Mouse (Mus musculus) neural tube, embryonic 13.5 days (tissue): ENCODE measurements around the gene Gm38394. TPM values are rescaled to one million over a fixed set of nuclear protein-coding genes. Genes with fewer than 3 reads are reported as not detected.
"Not testable (repeated sequence)": the region's sequence is repeated elsewhere in the genome, so short reads cannot be mapped to it uniquely, and the experiment has no call there.

Experiments
- ATAC-seq: fragments of 200-750 bp; cut with Nextera tagmentation; 2 replicates; pipeline ENCODE4 v1.8.0; 2017; ENCODE audit warnings: low read depth, mild to moderate bottlenecking, moderate TSS enrichment, moderate library complexity
- H3K27ac ChIP-seq: fragments of 300-500 bp; sonication (generic); replicated peaks from 2 replicates; pipeline ENCODE4 v1.5.1; 2015; ENCODE audit warnings: moderate library complexity, mild to moderate bottlenecking, inconsistent platforms
- H3K27me3 ChIP-seq: fragments of 300-500 bp; sonication (generic); 2 replicates; pipeline ENCODE4 v1.6.1; 2015; ENCODE audit warnings: mild to moderate bottlenecking, inconsistent platforms
- H3K36me3 ChIP-seq: fragments of 300-500 bp; sonication (generic); 2 replicates; pipeline ENCODE4 v1.6.1; 2015; ENCODE audit warnings: mild to moderate bottlenecking, inconsistent platforms
- H3K4me1 ChIP-seq: fragments of 300-500 bp; sonication (generic); replicated peaks from 2 replicates; pipeline ENCODE4 v1.6.1; 2015; ENCODE audit warnings: inconsistent platforms
- H3K4me2 ChIP-seq: fragments of 300-500 bp; sonication (generic); 2 replicates; pipeline ENCODE4 v1.6.1; 2015; ENCODE audit warnings: inconsistent platforms, mild to moderate bottlenecking, moderate library complexity
- H3K4me3 ChIP-seq: fragments of 300-500 bp; sonication (generic); 2 replicates; pipeline ENCODE4 v1.5.1; 2015; ENCODE audit warnings: mild to moderate bottlenecking, inconsistent platforms
- H3K9ac ChIP-seq: fragments of 300-500 bp; sonication (generic); 2 replicates; pipeline ENCODE4 v1.6.1; 2015; ENCODE audit warnings: moderate library complexity, mild to moderate bottlenecking, inconsistent platforms
- H3K9me3 ChIP-seq: fragments of 300-500 bp; sonication (generic); 2 replicates; pipeline ENCODE4 v1.6.1; 2016; ENCODE audit warnings: inconsistent platforms
- WGBS: fragments of 180-500 bp; shearing (Covaris S2); methylation state at CpG from one replicate; pipeline ENCODE4 v1.1.7; 2015; 5-methylcytosine and 5-hydroxymethylcytosine counted together
- polyA plus RNA-seq: library from polyadenylated mRNA; unstranded; fragments of >200 nt; fragmentation: Nextera tagmentation; extraction: Ambion mirVana; gene quantifications from 2 replicates; pipeline ENCODE4 v1.2.1, GENCODE M21; 2015

Gene Gm38394
- polyA plus RNA-seq, 1 experiment from 2014 or later, result 2.8 TPM

DNA sequence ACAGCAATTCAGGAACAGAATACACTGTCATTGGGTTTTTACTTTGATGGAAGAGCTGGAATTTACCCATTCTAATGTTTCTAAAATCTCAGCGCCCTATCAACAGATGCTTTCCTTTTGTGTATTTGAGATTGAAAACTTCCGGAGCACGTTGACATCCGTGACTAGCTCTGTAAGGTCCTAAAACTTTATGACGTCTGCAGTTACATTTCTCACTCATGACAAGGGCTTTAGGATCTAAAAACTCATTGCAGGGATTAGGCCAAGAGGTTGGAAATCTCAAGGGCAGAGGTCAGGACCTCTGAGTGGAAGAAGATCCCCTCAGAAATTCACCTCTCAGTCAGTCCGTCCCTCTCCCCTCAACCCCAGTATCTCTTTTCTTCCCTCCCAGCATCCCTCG lies 27.2 kb upstream of the Gm38394 start:
- no peak for ATAC-seq
- Histone ChIP-seq H3K9ac (no peak overlapping the region), H3K9me3 (no peaks in the 10 kb centered on the region), H3K4me2 (no peak overlapping the region), H3K27ac (no peak overlapping the region), H3K27me3 (no peaks in the 10 kb centered on the region), H3K36me3 (no peaks in the 10 kb centered on the region), H3K4me3 (no peak overlapping the region), H3K4me1 (no peaks in the 10 kb centered on the region)
- 74% methylated on average over 7 of the region's 7 CpGs for WGBS

GRCm38 (mm10) chr1:133685749-133686519 lies 24.8 kb upstream of the Gm38394 start:
- Histone ChIP-seq H3K9ac (no peak overlapping the region), H3K36me3 (no peaks in the 10 kb centered on the region), H3K4me1 (no peaks in the 10 kb centered on the region), H3K9me3 (no peaks in the 10 kb centered on the region), H3K4me2 (no peak overlapping the region), H3K27me3 (no peaks in the 10 kb centered on the region), H3K27ac (no peak overlapping the region), H3K4me3 (no peak overlapping the region)
- ATAC-seq, result no peak
- 83% methylated on average over 10 of the region's 10 CpGs for WGBS

DNA sequence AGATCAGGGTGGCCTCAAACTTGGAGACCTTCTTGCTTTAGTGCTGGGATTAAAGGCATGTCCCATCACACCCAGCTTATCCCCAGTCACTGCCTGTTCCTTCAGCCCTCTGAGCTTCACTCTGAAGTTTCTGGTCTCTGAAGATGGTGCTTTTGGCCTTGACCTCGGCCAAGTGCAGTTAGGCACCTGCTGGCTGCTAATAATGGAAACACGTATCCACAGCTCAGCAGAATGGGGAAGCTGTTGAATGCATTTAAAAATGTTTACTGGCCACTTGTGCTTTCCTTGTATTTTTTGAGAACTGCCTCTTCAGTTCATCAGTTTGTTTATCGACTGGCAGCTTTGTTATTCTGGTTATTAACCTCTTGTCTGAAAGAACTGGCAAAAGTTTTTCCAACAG lies 10.7 kb upstream of the Gm38394 start:
- Histone ChIP-seq H3K4me3 (no peak overlapping the region), H3K36me3 (no peaks in the 10 kb centered on the region), H3K9ac (no peak overlapping the region), H3K27ac (no peak overlapping the region), H3K27me3 (no peaks in the 10 kb centered on the region), H3K9me3 (no peaks in the 10 kb centered on the region), H3K4me2 (no peak overlapping the region), H3K4me1 (no peaks in the 10 kb centered on the region; the same call in 1 of the 2 replicates)
- no peak for ATAC-seq
- WGBS, result 74% methylated on average over 3 of the region's 3 CpGs

- H3K27me3 ChIP-seq, result no peaks in the 10 kb centered on the region
- H3K4me2 ChIP-seq, result no peak overlapping the region
- 95% methylated on average over 3 of the region's 3 CpGs for WGBS
- ATAC-seq, result no peak
- no peak overlapping the region for H3K27ac ChIP-seq
- H3K9ac ChIP-seq, result no peak overlapping the region
- H3K9me3 ChIP-seq, result no peaks in the 10 kb centered on the region
- H3K4me1 ChIP-seq, result no peaks in the 10 kb centered on the region; the same call in 1 of the 2 replicates
- H3K36me3 ChIP-seq, result no peaks in the 10 kb centered on the region
- H3K4me3 ChIP-seq, result no peak overlapping the region
Measured at GRCm38 (mm10) chr1:133671266-133671665, 10.1 kb upstream of the Gm38394 start.

- WGBS, result 76% methylated on average over 6 of the region's 6 CpGs
- Histone ChIP-seq H3K9ac (no peak overlapping the region), H3K4me1 (no peaks in the 10 kb centered on the region; the same call in 1 of the 2 replicates), H3K9me3 (no peaks in the 10 kb centered on the region), H3K4me2 (no peak overlapping the region), H3K36me3 (no peaks in the 10 kb centered on the region), H3K4me3 (no peak overlapping the region), H3K27me3 (no peaks in the 10 kb centered on the region), H3K27ac (no peak overlapping the region)
- no peak for ATAC-seq
Measured at GRCm38 (mm10) chr1:133670776-133671175, 9.7 kb upstream of the Gm38394 start.

- no peak for ATAC-seq
- H3K27me3 ChIP-seq, result no peaks in the 10 kb centered on the region
- H3K4me3 ChIP-seq, result no peak overlapping the region
- H3K4me1 ChIP-seq, result no peaks in the 10 kb centered on the region; the same call in 1 of the 2 replicates
- WGBS, result 37% methylated on average over 12 of the region's 12 CpGs
- no peak overlapping the region for H3K27ac ChIP-seq
- H3K9ac ChIP-seq, result no peak overlapping the region
- no peaks in the 10 kb centered on the region for H3K9me3 ChIP-seq
- no peaks in the 10 kb centered on the region for H3K36me3 ChIP-seq
- H3K4me2 ChIP-seq, result no peak overlapping the region
Measured at GRCm38 (mm10) chr1:133670190-133670589, 9.1 kb upstream of the Gm38394 start.

- ATAC-seq, result no peak
- Histone ChIP-seq H3K9me3 (no peaks in the 10 kb centered on the region), H3K27me3 (no peaks in the 10 kb centered on the region), H3K36me3 (no peaks in the 10 kb centered on the region), H3K4me3 (no peak overlapping the region), H3K4me2 (no peak overlapping the region), H3K27ac (no peak overlapping the region), H3K4me1 (no peaks in the 10 kb centered on the region; the same call in 1 of the 2 replicates), H3K9ac (no peak overlapping the region)
- WGBS, result 87% methylated on average over 3 of the region's 3 CpGs
Measured at GRCm38 (mm10) chr1:133668618-133669017, 7.5 kb upstream of the Gm38394 start.

DNA sequence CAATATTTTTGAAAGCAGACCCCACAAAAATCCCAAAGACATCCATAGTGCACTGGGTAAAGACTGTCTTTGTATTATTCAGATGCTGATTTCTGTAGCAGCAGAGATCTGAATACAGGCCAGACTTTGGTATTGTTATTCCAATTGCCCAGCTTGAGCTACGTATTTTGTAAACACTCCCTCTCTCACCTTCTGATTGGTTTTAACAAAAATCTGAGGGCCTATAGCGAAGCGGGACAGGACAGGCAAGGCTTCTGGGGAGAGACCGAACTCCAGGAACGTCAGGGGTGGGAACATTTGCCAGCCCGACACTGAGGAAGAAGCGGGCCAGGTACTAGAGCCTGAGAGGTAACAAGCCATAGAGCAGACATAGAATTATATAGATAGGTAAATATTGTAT lies 6.6 kb upstream of the Gm38394 start:
- Histone ChIP-seq H3K27ac (no peak overlapping the region), H3K4me2 (no peak overlapping the region), H3K4me3 (no peak overlapping the region), H3K9ac (no peak overlapping the region), H3K27me3 (no peaks in the 10 kb centered on the region), H3K36me3 (no peaks in the 10 kb centered on the region), H3K9me3 (no peaks in the 10 kb centered on the region), H3K4me1 (no peaks in the 10 kb centered on the region; the same call in 1 of the 2 replicates)
- 36% methylated on average over 7 of the region's 7 CpGs for WGBS
- ATAC-seq, result no peak

- WGBS, result 83% methylated on average over 8 of the region's 8 CpGs
- not testable (repeated sequence) for H3K9me3 ChIP-seq, H3K27me3 ChIP-seq, H3K36me3 ChIP-seq, ATAC-seq, H3K4me2 ChIP-seq, H3K9ac ChIP-seq, H3K4me3 ChIP-seq, H3K4me1 ChIP-seq, H3K27ac ChIP-seq
Measured at GRCm38 (mm10) chr1:133665713-133666112, 4.6 kb upstream of the Gm38394 start.

DNA sequence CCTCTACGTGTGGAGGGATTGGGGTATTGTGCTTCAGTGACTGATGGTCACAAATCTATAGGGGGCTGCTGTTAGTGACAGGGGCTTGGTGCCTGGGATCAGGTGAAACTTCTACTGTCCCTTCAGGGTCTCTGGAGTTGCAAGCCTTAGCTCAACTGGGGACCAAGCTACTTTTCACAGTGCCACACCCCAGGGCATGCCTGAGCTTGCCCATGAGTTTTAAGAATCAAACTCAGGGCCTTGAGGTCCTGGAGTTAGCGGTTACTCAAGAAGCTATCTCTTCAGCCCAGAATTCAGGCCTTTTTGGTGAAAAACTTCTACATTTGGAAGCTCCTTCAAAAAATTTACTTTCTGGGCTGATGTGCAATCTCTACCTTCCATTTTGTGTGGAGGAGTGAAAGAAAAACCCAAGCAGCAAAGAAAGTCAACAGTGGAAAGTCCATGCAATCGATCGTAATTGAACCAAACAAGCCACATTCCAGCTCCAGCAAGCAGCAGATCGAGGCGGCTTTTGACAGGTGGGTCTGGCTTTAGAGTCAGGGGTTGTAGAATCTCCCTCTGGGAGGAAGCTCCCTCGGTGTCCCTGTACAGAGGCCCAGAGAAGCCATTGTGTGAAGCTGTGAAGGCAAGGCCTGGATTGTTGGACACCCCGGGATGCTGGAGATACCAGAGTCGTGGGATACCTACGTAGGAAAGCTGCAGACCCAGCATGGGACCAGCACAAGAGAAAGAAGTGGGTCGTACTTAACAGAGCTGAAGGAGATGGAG lies 3.3 kb upstream of the Gm38394 start:
- Histone ChIP-seq H3K27ac (no peak overlapping the region), H3K36me3 (peaks cover 3% of the 10 kb centered on the region; the same call in 1 of the 2 replicates), H3K27me3 (no peaks in the 10 kb centered on the region), H3K4me1 (peaks cover 11% of the 10 kb centered on the region), H3K4me3 (no peak overlapping the region), H3K9me3 (no peaks in the 10 kb centered on the region), H3K9ac (no peak overlapping the region), H3K4me2 (no peak overlapping the region)
- ATAC-seq, result no peak
- WGBS, result 67% methylated on average over 11 of the region's 11 CpGs

- Histone ChIP-seq H3K4me2 (no peak overlapping the region), H3K9me3 (no peaks in the 10 kb centered on the region), H3K4me1 (peaks cover 21% of the 10 kb centered on the region), H3K27me3 (no peaks in the 10 kb centered on the region), H3K4me3 (no peak overlapping the region), H3K36me3 (peaks cover 13% of the 10 kb centered on the region), H3K9ac (no peak overlapping the region), H3K27ac (no peak overlapping the region)
- no peak for ATAC-seq
- 77% methylated on average over 4 of the region's 4 CpGs for WGBS
Measured at GRCm38 (mm10) chr1:133663427-133663826, 2.3 kb upstream of the Gm38394 start.

DNA sequence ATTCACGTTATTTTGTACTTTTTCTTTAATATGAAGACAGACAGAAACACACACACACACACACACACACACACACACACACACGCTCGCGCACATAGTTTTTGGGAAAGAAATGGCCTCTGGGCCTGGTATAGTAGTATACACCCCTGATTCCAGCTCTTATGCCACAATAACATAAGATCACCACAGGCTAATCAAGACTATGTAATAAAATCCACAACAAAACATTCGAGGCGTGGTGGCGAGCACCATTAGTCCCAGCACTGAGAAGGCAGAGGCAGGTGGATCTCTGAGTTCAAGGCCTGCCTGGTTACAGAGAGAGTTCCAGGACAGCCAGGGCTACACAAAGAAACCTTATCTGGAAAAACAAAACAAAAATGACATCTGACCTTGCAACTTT lies 1.8 kb upstream of the Gm38394 start:
- no peaks in the 10 kb centered on the region for H3K27me3 ChIP-seq
- H3K9ac ChIP-seq, result no peak overlapping the region
- no peak overlapping the region for H3K4me2 ChIP-seq
- no peak overlapping the region for H3K4me3 ChIP-seq
- 96% methylated on average over 7 of the region's 7 CpGs for WGBS
- H3K27ac ChIP-seq, result no peak overlapping the region
- ATAC-seq, result no peak
- peaks cover 18% of the 10 kb centered on the region for H3K36me3 ChIP-seq
- no peaks in the 10 kb centered on the region for H3K9me3 ChIP-seq
- H3K4me1 ChIP-seq, result peaks cover 26% of the 10 kb centered on the region
